8 mouse cellular contexts compared by ENCODE assay signal in genomic region chr17:25555666-25556629, GRCm38 (mm10). TPM values are rescaled to one million over a fixed set of nuclear protein-coding genes. Genes with fewer than 3 reads are reported as not detected.
DNase-seq lines count a peak whose midpoint lies in the region; ATAC-seq and TF ChIP-seq lines count a peak whose summit lies in the region.

No protein-coding gene starts in this region.

- H3K9ac ChIP-seq in neural tube, embryonic 11.5 days (ENCODE audit: low read length), result peak overlapping the region; percentile 54

- peak; percentile 38; the same call in 1 of the 2 replicates for ATAC-seq in neural tube, embryonic 11.5 days (ENCODE audit: insufficient read depth, low FRiP score, low TSS enrichment)

- TF ChIP-seq CTCF in testis, adult 2 months (IDR thresholded peaks at IDR 0.05; ENCODE audit: control insufficient read depth, insufficient read depth, insufficient replicate concordance, low read depth, low read length), result no peak

- peak overlapping the region; percentile 64 for H3K4me2 ChIP-seq in neural tube, embryonic 11.5 days (ENCODE audit: low read depth)

- TF ChIP-seq POLR2A in testis, adult 2 months (IDR thresholded peaks at IDR 0.05; ENCODE audit: control insufficient read depth, low read depth, low read length), result no peak

- H3K4me3 ChIP-seq in testis, adult 2 months (ENCODE audit: control insufficient read depth, low read depth, low read length), result peak overlapping the region; percentile 14; the same call in 1 of the 2 replicates
- H3K4me3 ChIP-seq in neural tube, embryonic 11.5 days (ENCODE audit: low read depth, low read length), result peak overlapping the region; percentile 31

- H3K4me1 ChIP-seq in testis, adult 2 months (ENCODE audit: control insufficient read depth, insufficient read depth, low read length), result peaks cover 12% of the 10 kb centered on the region
- H3K4me1 ChIP-seq in neural tube, embryonic 11.5 days (ENCODE audit: control insufficient read depth, insufficient read depth, low read length), result peaks cover 27% of the 10 kb centered on the region

- no peaks in the 10 kb centered on the region for H3K9me3 ChIP-seq in neural tube, embryonic 11.5 days (ENCODE audit: control insufficient read depth, low read length)

- DNase-seq in testis, postnatal 14 days (ENCODE audit: low spot score), result no peak
- DNase-seq in frontal cortex, adult 2 months (ENCODE audit: extremely low spot score in 1 of 2, low spot score in 1 of 2), result peak; percentile 84 to 93
- peak; percentile 60 to 74 for DNase-seq in layer of hippocampus, postnatal 10 days (ENCODE audit: low spot score in 2 of 2)
- DNase-seq in neural tube, embryonic 11.5 days (ENCODE audit: low spot score), result peak; percentile 67
- no peak for DNase-seq in urinary bladder, adult 2 months (ENCODE audit: low spot score)
- DNase-seq in cerebellum, postnatal 25 days, result no peak
- no peak for DNase-seq in thymus, postnatal 14 days

- no peaks in the 10 kb centered on the region; the same call in 1 of the 2 replicates for H3K27me3 ChIP-seq in testis, adult 2 months (ENCODE audit: control insufficient read depth, insufficient read depth, low read length)
- H3K27me3 ChIP-seq in neural tube, embryonic 11.5 days (ENCODE audit: control insufficient read depth, insufficient read depth, low read length), result no peaks in the 10 kb centered on the region

- no peak overlapping the region for H3K27ac ChIP-seq in testis, adult 2 months (ENCODE audit: control insufficient read depth, insufficient read depth, low read depth, low read length)
- peak overlapping the region; percentile 70; the same call in 1 of the 2 replicates for H3K27ac ChIP-seq in neural tube, embryonic 11.5 days (ENCODE audit: low read depth, low read length)

- 7% methylated on average over 29 of the region's 29 CpGs for WGBS in neural tube, embryonic 11.5 days

- no peaks in the 10 kb centered on the region for H3K36me3 ChIP-seq in testis, adult 2 months (ENCODE audit: control insufficient read depth, insufficient read depth, low read length)
- no peaks in the 10 kb centered on the region for H3K36me3 ChIP-seq in neural tube, embryonic 11.5 days (ENCODE audit: control insufficient read depth, insufficient read depth, low read length)

RNA-seq across cellular contexts. Expression of gene Sox8, which starts 14.5 kb away (rescaled TPM):
- 6.7 and 8.2 TPM in 2 replicates for polyA plus RNA-seq in testis, adult 2 months (2012; rRNA removed)
- polyA plus RNA-seq in frontal cortex, adult 2 months (2012; rRNA removed), result 41.2 and 43.2 TPM in 2 replicates
- total RNA-seq in layer of hippocampus, postnatal 10 days (2021), result 10 to 100 TPM; 62.7 to 66.3 TPM
- polyA plus RNA-seq in neural tube, embryonic 11.5 days (2014; fragmentation: Nextera tagmentation; extraction: Ambion mirVana), result 6.5 and 9.1 TPM in 2 replicates
- 1.2 and 1.5 TPM in 2 replicates for polyA plus RNA-seq in urinary bladder, adult 2 months (2012; rRNA removed)

RNA-seq across cellular contexts. Expression of gene Lmf1, which starts 22.9 kb away (rescaled TPM):
- 87.6 and 93.5 TPM in 2 replicates for polyA plus RNA-seq in testis, adult 2 months (2012; rRNA removed)
- 17.1 and 18.3 TPM in 2 replicates for polyA plus RNA-seq in frontal cortex, adult 2 months (2012; rRNA removed)
- 10 to 100 TPM; 23.1 to 26.4 TPM for total RNA-seq in layer of hippocampus, postnatal 10 days (2021)
- polyA plus RNA-seq in neural tube, embryonic 11.5 days (2014; fragmentation: Nextera tagmentation; extraction: Ambion mirVana), result 23.6 and 23.9 TPM in 2 replicates
- 12.5 and 16.6 TPM in 2 replicates for polyA plus RNA-seq in urinary bladder, adult 2 months (2012; rRNA removed)

RNA-seq across cellular contexts. Expression of gene Sstr5, which starts 58.9 kb away (rescaled TPM):
- 0.04 and 0.05 TPM in 2 replicates for polyA plus RNA-seq in testis, adult 2 months (2012; rRNA removed)
- 0.08 and 0.11 TPM in 2 replicates for polyA plus RNA-seq in frontal cortex, adult 2 months (2012; rRNA removed)
- total RNA-seq in layer of hippocampus, postnatal 10 days (2021), result under 1 TPM; 0.18 to 0.38 TPM
- not detected in 2 replicates for polyA plus RNA-seq in neural tube, embryonic 11.5 days (2014; fragmentation: Nextera tagmentation; extraction: Ambion mirVana)
- 0.06 TPM in 1 of 2 replicates, not detected in the other for polyA plus RNA-seq in urinary bladder, adult 2 months (2012; rRNA removed)

Comparison
In these comparisons a context has a peak if more than half of its experiments do, and no peak if none do; other contexts are left out.
1. DNase-seq: peak in frontal cortex, adult 2 months (2 of 2), layer of hippocampus, postnatal 10 days (2 of 2) and neural tube, embryonic 11.5 days (single experiment); none in testis, postnatal 14 days (single experiment), urinary bladder, adult 2 months (single experiment), cerebellum, postnatal 25 days (0 of 2) and thymus, postnatal 14 days (single experiment).